Mouse (Mus musculus): ENCODE data around the gene Mrpl48.

Gene Mrpl48

GRCm38 (mm10) chr7:100608130-100608741, at the start of gene Mrpl48:
Gene Mrpl48 (minus strand): TSS chr7:100608301.
- Histone ChIP-seq H3K4me3 (replicated peaks; ENCODE audit: low read length) (peak within 1 kb of the TSS; percentile 100), H3K27me3 (ENCODE audit: insufficient read depth, low read length) (no peaks in the 10 kb centered on the region), H3K4me1 (replicated peaks; ENCODE audit: low read depth, low read length) (peaks cover 22% of the 10 kb centered on the region), H3K36me3 (ENCODE audit: insufficient read depth, low read length) (no peaks in the 10 kb centered on the region), H3K9me3 (ENCODE audit: low read length) (no peaks in the 10 kb centered on the region)
- TF ChIP-seq POU5F1 (IDR thresholded peaks at IDR 0.05; ENCODE audit: borderline replicate concordance, low read length) = no peak
- no peak for TF ChIP-seq NANOG (IDR thresholded peaks at IDR 0.05; ENCODE audit: borderline replicate concordance, low read length)
- no peak for TF ChIP-seq CTCF (conservative IDR thresholded peaks at IDR 0.05; ENCODE audit: low read length)

- no peaks in the 10 kb centered on the region for H3K36me3 ChIP-seq (ENCODE audit: insufficient read depth, low read length)
- H3K9me3 ChIP-seq (ENCODE audit: low read length) = no peaks in the 10 kb centered on the region
- H3K27me3 ChIP-seq (ENCODE audit: insufficient read depth, low read length) = no peaks in the 10 kb centered on the region
- H3K4me3 ChIP-seq (replicated peaks; ENCODE audit: low read length) = no peak overlapping the region
- peaks cover 55% of the 10 kb centered on the region for H3K4me1 ChIP-seq (replicated peaks; ENCODE audit: low read depth, low read length)
- no peak for TF ChIP-seq POU5F1 (IDR thresholded peaks at IDR 0.05; ENCODE audit: borderline replicate concordance, low read length)
- no peak for TF ChIP-seq NANOG (IDR thresholded peaks at IDR 0.05; ENCODE audit: borderline replicate concordance, low read length)
- no peak for TF ChIP-seq CTCF (conservative IDR thresholded peaks at IDR 0.05; ENCODE audit: low read length)
Measured at GRCm38 (mm10) chr7:100656739-100657138, 48.6 kb upstream of the Mrpl48 start.

GRCm38 (mm10) chr7:100654441-100654840, 46.3 kb upstream of the Mrpl48 start:
- H3K4me3 ChIP-seq (replicated peaks; ENCODE audit: low read length) = no peak overlapping the region
- peaks cover 73% of the 10 kb centered on the region for H3K4me1 ChIP-seq (replicated peaks; ENCODE audit: low read depth, low read length)
- TF ChIP-seq CTCF (conservative IDR thresholded peaks at IDR 0.05; ENCODE audit: low read length) = no peak
- TF ChIP-seq POU5F1 (IDR thresholded peaks at IDR 0.05; ENCODE audit: borderline replicate concordance, low read length) = no peak
- no peak for TF ChIP-seq NANOG (IDR thresholded peaks at IDR 0.05; ENCODE audit: borderline replicate concordance, low read length)
- no peaks in the 10 kb centered on the region for H3K27me3 ChIP-seq (ENCODE audit: insufficient read depth, low read length)
- peaks cover under 1% of the 10 kb centered on the region; the same call in 1 of the 2 replicates for H3K36me3 ChIP-seq (ENCODE audit: insufficient read depth, low read length)
- H3K9me3 ChIP-seq (ENCODE audit: low read length) = no peaks in the 10 kb centered on the region

GRCm38 (mm10) chr7:100653480-100654266, 45.6 kb upstream of the Mrpl48 start:
- no peak overlapping the region for H3K4me3 ChIP-seq (replicated peaks; ENCODE audit: low read length)
- H3K36me3 ChIP-seq (ENCODE audit: insufficient read depth, low read length) = peaks cover 8% of the 10 kb centered on the region
- H3K9me3 ChIP-seq (ENCODE audit: low read length) = no peaks in the 10 kb centered on the region
- TF ChIP-seq CTCF (conservative IDR thresholded peaks at IDR 0.05; ENCODE audit: low read length) = no peak
- TF ChIP-seq NANOG (IDR thresholded peaks at IDR 0.05; ENCODE audit: borderline replicate concordance, low read length) = no peak
- no peak for TF ChIP-seq POU5F1 (IDR thresholded peaks at IDR 0.05; ENCODE audit: borderline replicate concordance, low read length)
- no peaks in the 10 kb centered on the region for H3K27me3 ChIP-seq (ENCODE audit: insufficient read depth, low read length)
- H3K4me1 ChIP-seq (replicated peaks; ENCODE audit: low read depth, low read length) = peaks cover 70% of the 10 kb centered on the region

GRCm38 (mm10) chr7:100651011-100651410, 42.9 kb upstream of the Mrpl48 start:
- Histone ChIP-seq H3K4me1 (replicated peaks; ENCODE audit: low read depth, low read length) (peaks cover 64% of the 10 kb centered on the region), H3K27me3 (ENCODE audit: insufficient read depth, low read length) (no peaks in the 10 kb centered on the region), H3K4me3 (replicated peaks; ENCODE audit: low read length) (no peak overlapping the region), H3K36me3 (ENCODE audit: insufficient read depth, low read length) (peaks cover 13% of the 10 kb centered on the region), H3K9me3 (ENCODE audit: low read length) (no peaks in the 10 kb centered on the region)
- no peak for TF ChIP-seq CTCF (conservative IDR thresholded peaks at IDR 0.05; ENCODE audit: low read length)
- no peak for TF ChIP-seq POU5F1 (IDR thresholded peaks at IDR 0.05; ENCODE audit: borderline replicate concordance, low read length)
- no peak for TF ChIP-seq NANOG (IDR thresholded peaks at IDR 0.05; ENCODE audit: borderline replicate concordance, low read length)

GRCm38 (mm10) chr7:100650421-100650820, 42.3 kb upstream of the Mrpl48 start:
- TF ChIP-seq POU5F1 (IDR thresholded peaks at IDR 0.05; ENCODE audit: borderline replicate concordance, low read length) (no peak), NANOG (IDR thresholded peaks at IDR 0.05; ENCODE audit: borderline replicate concordance, low read length) (no peak), CTCF (conservative IDR thresholded peaks at IDR 0.05; ENCODE audit: low read length) (no peak)
- H3K9me3 ChIP-seq (ENCODE audit: low read length) = no peaks in the 10 kb centered on the region
- peaks cover 15% of the 10 kb centered on the region for H3K36me3 ChIP-seq (ENCODE audit: insufficient read depth, low read length)
- no peak overlapping the region for H3K4me3 ChIP-seq (replicated peaks; ENCODE audit: low read length)
- no peaks in the 10 kb centered on the region for H3K27me3 ChIP-seq (ENCODE audit: insufficient read depth, low read length)
- H3K4me1 ChIP-seq (replicated peaks; ENCODE audit: low read depth, low read length) = peaks cover 59% of the 10 kb centered on the region

- H3K36me3 ChIP-seq (ENCODE audit: insufficient read depth, low read length) = peaks cover 15% of the 10 kb centered on the region
- TF ChIP-seq POU5F1 (IDR thresholded peaks at IDR 0.05; ENCODE audit: borderline replicate concordance, low read length) (no peak), CTCF (conservative IDR thresholded peaks at IDR 0.05; ENCODE audit: low read length) (no peak), NANOG (IDR thresholded peaks at IDR 0.05; ENCODE audit: borderline replicate concordance, low read length) (no peak)
- H3K9me3 ChIP-seq (ENCODE audit: low read length) = no peaks in the 10 kb centered on the region
- no peak overlapping the region for H3K4me3 ChIP-seq (replicated peaks; ENCODE audit: low read length)
- H3K27me3 ChIP-seq (ENCODE audit: insufficient read depth, low read length) = no peaks in the 10 kb centered on the region
- H3K4me1 ChIP-seq (replicated peaks; ENCODE audit: low read depth, low read length) = peaks cover 57% of the 10 kb centered on the region
Measured at GRCm38 (mm10) chr7:100649826-100650225, 41.7 kb upstream of the Mrpl48 start.

GRCm38 (mm10) chr7:100649095-100649494, 41.0 kb upstream of the Mrpl48 start:
- Histone ChIP-seq H3K27me3 (ENCODE audit: insufficient read depth, low read length) (no peaks in the 10 kb centered on the region), H3K36me3 (ENCODE audit: insufficient read depth, low read length) (peaks cover 17% of the 10 kb centered on the region), H3K4me1 (replicated peaks; ENCODE audit: low read depth, low read length) (peaks cover 52% of the 10 kb centered on the region), H3K4me3 (replicated peaks; ENCODE audit: low read length) (no peak overlapping the region), H3K9me3 (ENCODE audit: low read length) (no peaks in the 10 kb centered on the region)
- TF ChIP-seq POU5F1 (IDR thresholded peaks at IDR 0.05; ENCODE audit: borderline replicate concordance, low read length) (no peak), NANOG (IDR thresholded peaks at IDR 0.05; ENCODE audit: borderline replicate concordance, low read length) (no peak), CTCF (conservative IDR thresholded peaks at IDR 0.05; ENCODE audit: low read length) (no peak)

Measured in E14TG2a.4 (cell line).